In genomic region chr14:37238632-37239032, GRCm38 (mm10) we compare ENCODE assay signal across 7 mouse cellular contexts.
DNase-seq lines count a peak whose midpoint lies in the region; ATAC-seq and TF ChIP-seq lines count a peak whose summit lies in the region.

No protein-coding gene starts in this region.

- TF ChIP-seq POLR2A in cortical plate, adult 2 months (IDR thresholded peaks at IDR 0.05; ENCODE audit: extremely low read depth, insufficient read depth, low read length): no peak

- DNase-seq in adrenal gland, postnatal 14 days: peak; percentile 81
- DNase-seq in gastrocnemius, postnatal 25 days: peak; percentile 34
- DNase-seq in left cerebral cortex, adult 9 months (ENCODE audit: low spot score in 2 of 2): peak; percentile 6 to 69
- DNase-seq in midbrain, embryonic 11.5 days (ENCODE audit: low spot score, missing footprints): peak; percentile 91
- peak; percentile 38 to 41 for DNase-seq in spleen, postnatal 36 days (ENCODE audit: low spot score in 2 of 2)

- no peak overlapping the region for H3K9ac ChIP-seq in intestine, embryonic 15.5 days
- H3K9ac ChIP-seq in midbrain, embryonic 11.5 days (ENCODE audit: low read length): 0 out of 2 replicates have a peak overlapping the region, but pooled peaks have one; percentile 6

- H3K27me3 ChIP-seq in intestine, embryonic 15.5 days (replicated peaks): no peaks in the 10 kb centered on the region
- H3K27me3 ChIP-seq in midbrain, embryonic 11.5 days (ENCODE audit: control insufficient read depth, insufficient read depth, low read length): no peaks in the 10 kb centered on the region

- no peaks in the 10 kb centered on the region for H3K9me3 ChIP-seq in intestine, embryonic 15.5 days
- no peaks in the 10 kb centered on the region for H3K9me3 ChIP-seq in midbrain, embryonic 11.5 days (ENCODE audit: control insufficient read depth, low read length)

- TF ChIP-seq CTCF in cortical plate, adult 2 months (IDR thresholded peaks at IDR 0.05; ENCODE audit: extremely low read depth, insufficient read depth, low read length): peak; percentile 67

- H3K4me2 ChIP-seq in intestine, embryonic 15.5 days (replicated peaks): no peak overlapping the region
- no peak overlapping the region for H3K4me2 ChIP-seq in midbrain, embryonic 11.5 days

- 28% methylated on average over 4 of the region's 4 CpGs for WGBS in intestine, embryonic 15.5 days
- WGBS in midbrain, embryonic 11.5 days: 40% methylated on average over 4 of the region's 4 CpGs

- no peaks in the 10 kb centered on the region for H3K36me3 ChIP-seq in intestine, embryonic 15.5 days
- no peaks in the 10 kb centered on the region for H3K36me3 ChIP-seq in midbrain, embryonic 11.5 days (ENCODE audit: control insufficient read depth, insufficient read depth, low read length)

- H3K4me1 ChIP-seq in cortical plate, adult 2 months (ENCODE audit: control insufficient read depth, insufficient read depth, low read length): no peaks in the 10 kb centered on the region
- H3K4me1 ChIP-seq in intestine, embryonic 15.5 days (replicated peaks): no peaks in the 10 kb centered on the region
- no peaks in the 10 kb centered on the region for H3K4me1 ChIP-seq in midbrain, embryonic 11.5 days (ENCODE audit: control insufficient read depth, insufficient read depth, low read length)

- no peak overlapping the region for H3K27ac ChIP-seq in cortical plate, adult 2 months (ENCODE audit: insufficient read depth, low read length)
- no peak overlapping the region for H3K27ac ChIP-seq in intestine, embryonic 15.5 days
- no peak overlapping the region for H3K27ac ChIP-seq in midbrain, embryonic 11.5 days (ENCODE audit: low read depth, low read length)

- ATAC-seq in intestine, embryonic 15.5 days: peak; percentile 58; the same call in 1 of the 2 replicates
- ATAC-seq in midbrain, embryonic 11.5 days (ENCODE audit: low FRiP score): peak; percentile 93

- no peak overlapping the region for H3K4me3 ChIP-seq in cortical plate, adult 2 months (ENCODE audit: insufficient read depth, low read length)
- no peak overlapping the region for H3K4me3 ChIP-seq in intestine, embryonic 15.5 days (replicated peaks)
- H3K4me3 ChIP-seq in midbrain, embryonic 11.5 days (ENCODE audit: low read depth, low read length): no peak overlapping the region

Comparison
In these comparisons a context has a peak if more than half of its experiments do, and no peak if none do; other contexts are left out.
1. DNase-seq: peak in every context shown above with its lines; median percentile 91 in midbrain, embryonic 11.5 days; 81 in adrenal gland, postnatal 14 days; 40 in spleen, postnatal 36 days; 38 in left cerebral cortex, adult 9 months; 34 in gastrocnemius, postnatal 25 days.